Mouse (Mus musculus): ENCODE results near the gene 1700049E17Rik2. TPM values are rescaled to one million over a fixed set of nuclear protein-coding genes. Genes with fewer than 3 reads are reported as not detected.

Gene 1700049E17Rik2
- total and polyA plus RNA-seq, 3 experiments, result not detected

Other genes starting within 250 kb of the 1700049E17Rik2 start
- gene Gm5798, start 224.6 kb upstream of the 1700049E17Rik2 start, total RNA-seq (2021), result not detected
- not detected in 2 replicates for gene Gm5798, start 224.6 kb upstream of the 1700049E17Rik2 start, polyA plus RNA-seq (2012; rRNA removed)
- gene Gm7945, start 186.8 kb upstream of the 1700049E17Rik2 start, total RNA-seq (2021), result not detected
- gene Gm7945, start 186.8 kb upstream of the 1700049E17Rik2 start, polyA plus RNA-seq (2012; rRNA removed), result not detected in 2 replicates
- gene Gm6482, start 164.9 kb upstream of the 1700049E17Rik2 start, total RNA-seq (2021), result not detected
- gene Gm6482, start 164.9 kb upstream of the 1700049E17Rik2 start, polyA plus RNA-seq (2012; rRNA removed), result not detected in 2 replicates
- not detected for gene Gm7954, start 119.7 kb upstream of the 1700049E17Rik2 start, total RNA-seq (2021)
- gene Gm7954, start 119.7 kb upstream of the 1700049E17Rik2 start, polyA plus RNA-seq (2012; rRNA removed), result not detected in 2 replicates
- gene Gm3486, start 83.7 kb upstream of the 1700049E17Rik2 start, total RNA-seq (2021), result not detected
- gene Gm3486, start 83.7 kb upstream of the 1700049E17Rik2 start, polyA plus RNA-seq (2012; rRNA removed), result not detected in 2 replicates
- gene Gm7970, start 17.6 kb upstream of the 1700049E17Rik2 start, total RNA-seq (2021), result not detected
- gene Gm7970, start 17.6 kb upstream of the 1700049E17Rik2 start, polyA plus RNA-seq (2012; rRNA removed), result not detected in 2 replicates
- gene Gm3072, start 51.4 kb downstream of the 1700049E17Rik2 start, total RNA-seq (2021), result not detected
- not detected in 2 replicates for gene Gm3072, start 51.4 kb downstream of the 1700049E17Rik2 start, polyA plus RNA-seq (2012; rRNA removed)
- not detected for gene Gm3676, start 73.3 kb downstream of the 1700049E17Rik2 start, total RNA-seq (2021)
- gene Gm3676, start 73.3 kb downstream of the 1700049E17Rik2 start, polyA plus RNA-seq (2012; rRNA removed), result not detected in 2 replicates
- not detected for gene Gm8068, start 128.7 kb downstream of the 1700049E17Rik2 start, total RNA-seq (2021)
- gene Gm8068, start 128.7 kb downstream of the 1700049E17Rik2 start, polyA plus RNA-seq (2012; rRNA removed), result not detected in 2 replicates
- gene Gm7929, start 177.4 kb downstream of the 1700049E17Rik2 start, total RNA-seq (2021), result not detected
- gene Gm7929, start 177.4 kb downstream of the 1700049E17Rik2 start, polyA plus RNA-seq (2012; rRNA removed), result not detected in 2 replicates
- gene Gm47189, start 199.2 kb downstream of the 1700049E17Rik2 start, total RNA-seq (2021), result not detected
- gene Gm47189, start 199.2 kb downstream of the 1700049E17Rik2 start, polyA plus RNA-seq (2012; rRNA removed), result not detected in 2 replicates

All from heart, adult 2 months (tissue).